Mouse (Mus musculus) midbrain, embryonic 13.5 days (tissue): ENCODE results near the gene Fbln1. TPM values are rescaled to one million over a fixed set of nuclear protein-coding genes. Genes with fewer than 3 reads are reported as not detected.

Experiments
- ATAC-seq: fragments of 200-750 bp; cut with Nextera tagmentation; 2 replicates; pipeline ENCODE4 v1.8.0; 2017; ENCODE audit warnings: mild to moderate bottlenecking, moderate TSS enrichment, moderate library complexity
- H3K27ac ChIP-seq: fragments of 300-500 bp; sonication (generic); 2 replicates; pipeline ENCODE4 v1.5.1; 2015; ENCODE audit warnings: inconsistent platforms, mild to moderate bottlenecking, moderate library complexity
- H3K27me3 ChIP-seq: fragments of 300-500 bp; sonication (generic); 2 replicates; pipeline ENCODE4 v1.6.1; 2015; ENCODE audit warnings: mild to moderate bottlenecking, inconsistent platforms
- H3K36me3 ChIP-seq: fragments of 300-500 bp; sonication (generic); 2 replicates; pipeline ENCODE4 v1.6.1; 2015; ENCODE audit warnings: mild to moderate bottlenecking, inconsistent platforms
- H3K4me1 ChIP-seq: fragments of 300-500 bp; sonication (generic); replicated peaks from 2 replicates; pipeline ENCODE4 v1.6.1; 2015; ENCODE audit warnings: inconsistent platforms
- H3K4me2 ChIP-seq: fragments of 300-500 bp; sonication (generic); replicated peaks from 2 replicates; pipeline ENCODE4 v1.6.1; 2015; ENCODE audit warnings: moderate library complexity, mild to moderate bottlenecking, inconsistent platforms
- H3K4me3 ChIP-seq: fragments of 300-500 bp; sonication (generic); replicated peaks from 2 replicates; pipeline ENCODE4 v1.5.1; 2015; ENCODE audit warnings: mild to moderate bottlenecking, inconsistent platforms
- H3K9ac ChIP-seq: fragments of 300-500 bp; sonication (generic); replicated peaks from 2 replicates; pipeline ENCODE4 v1.6.1; 2015; ENCODE audit warnings: mild to moderate bottlenecking, inconsistent platforms
- H3K9me3 ChIP-seq: fragments of 300-500 bp; sonication (generic); 2 replicates; pipeline ENCODE4 v1.6.1; 2016; ENCODE audit warnings: mild to moderate bottlenecking, inconsistent platforms
- WGBS: fragments of 180-500 bp; shearing (Covaris S2); methylation state at CpG from one replicate; pipeline ENCODE4 v1.1.7; 2015; 5-methylcytosine and 5-hydroxymethylcytosine counted together
- polyA plus RNA-seq: library from polyadenylated mRNA; unstranded; fragments of >200 nt; fragmentation: Nextera tagmentation; extraction: Ambion mirVana; gene quantifications from 2 replicates; pipeline ENCODE4 v1.2.1, GENCODE M21; 2015

Gene Fbln1
- polyA plus RNA-seq, 1 experiment from 2014 or later, result 53.9 TPM

- no peak for ATAC-seq
- Histone ChIP-seq H3K36me3 (peaks cover 40% of the 10 kb centered on the region), H3K27me3 (no peaks in the 10 kb centered on the region), H3K9me3 (no peaks in the 10 kb centered on the region), H3K4me2 (no peak overlapping the region), H3K4me3 (no peak overlapping the region), H3K4me1 (no peaks in the 10 kb centered on the region), H3K9ac (no peak overlapping the region), H3K27ac (no peak overlapping the region)
- 95% methylated on average over 13 of the region's 13 CpGs for WGBS
Observed at GRCm38 (mm10) chr15:85244414-85245161, 38.8 kb downstream of the Fbln1 start.

GRCm38 (mm10) chr15:85245241-85246010, 39.7 kb downstream of the Fbln1 start:
- Histone ChIP-seq H3K27ac (no peak overlapping the region), H3K9me3 (no peaks in the 10 kb centered on the region), H3K9ac (no peak overlapping the region), H3K4me1 (no peaks in the 10 kb centered on the region), H3K36me3 (peaks cover 32% of the 10 kb centered on the region), H3K27me3 (no peaks in the 10 kb centered on the region), H3K4me2 (no peak overlapping the region), H3K4me3 (no peak overlapping the region)
- ATAC-seq, result no peak
- 91% methylated on average over 5 of the region's 5 CpGs for WGBS

- ATAC-seq, result no peak
Observed at GRCm38 (mm10) chr15:85246016-85246415, 40.3 kb downstream of the Fbln1 start.

GRCm38 (mm10) chr15:85246936-85247335, 41.2 kb downstream of the Fbln1 start:
- WGBS, result 82% methylated on average over 6 of the region's 6 CpGs

More at GRCm38 (mm10) chr15:85246016-85246415, 40.3 kb downstream of the Fbln1 start:
- Histone ChIP-seq H3K36me3 (peaks cover 31% of the 10 kb centered on the region), H3K4me2 (no peak overlapping the region), H3K4me3 (no peak overlapping the region), H3K9ac (no peak overlapping the region), H3K27me3 (no peaks in the 10 kb centered on the region), H3K27ac (no peak overlapping the region), H3K9me3 (no peaks in the 10 kb centered on the region), H3K4me1 (no peaks in the 10 kb centered on the region)
- WGBS, result 92% methylated on average over 5 of the region's 5 CpGs

GRCm38 (mm10) chr15:85248311-85248710, 42.6 kb downstream of the Fbln1 start:
- no peak for ATAC-seq
- Histone ChIP-seq H3K36me3 (peaks cover 19% of the 10 kb centered on the region; the same call in 1 of the 2 replicates), H3K27me3 (no peaks in the 10 kb centered on the region), H3K9me3 (no peaks in the 10 kb centered on the region), H3K4me2 (no peak overlapping the region), H3K27ac (no peak overlapping the region), H3K4me1 (no peaks in the 10 kb centered on the region), H3K9ac (no peak overlapping the region), H3K4me3 (no peak overlapping the region)
- WGBS, result 96% methylated on average over 5 of the region's 5 CpGs

More at GRCm38 (mm10) chr15:85246936-85247335, 41.2 kb downstream of the Fbln1 start:
- no peak for ATAC-seq
- no peaks in the 10 kb centered on the region for H3K4me1 ChIP-seq
- no peak overlapping the region for H3K9ac ChIP-seq
- no peaks in the 10 kb centered on the region for H3K27me3 ChIP-seq
- H3K27ac ChIP-seq, result no peak overlapping the region
- H3K9me3 ChIP-seq, result no peaks in the 10 kb centered on the region
- no peak overlapping the region for H3K4me3 ChIP-seq
- H3K36me3 ChIP-seq, result peaks cover 30% of the 10 kb centered on the region
- H3K4me2 ChIP-seq, result no peak overlapping the region

GRCm38 (mm10) chr15:85249252-85249651, 43.5 kb downstream of the Fbln1 start:
- no peaks in the 10 kb centered on the region for H3K4me1 ChIP-seq
- no peaks in the 10 kb centered on the region for H3K27me3 ChIP-seq
- no peak overlapping the region for H3K4me2 ChIP-seq
- peaks cover 14% of the 10 kb centered on the region; the same call in 1 of the 2 replicates for H3K36me3 ChIP-seq
- ATAC-seq, result peak; percentile 50; the same call in 1 of the 2 replicates
- 55% methylated on average over 5 of the region's 5 CpGs for WGBS
- H3K9me3 ChIP-seq, result no peaks in the 10 kb centered on the region
- no peak overlapping the region for H3K4me3 ChIP-seq
- H3K9ac ChIP-seq, result no peak overlapping the region
- no peak overlapping the region for H3K27ac ChIP-seq

- Histone ChIP-seq H3K4me1 (no peaks in the 10 kb centered on the region), H3K27me3 (no peaks in the 10 kb centered on the region), H3K9me3 (no peaks in the 10 kb centered on the region), H3K9ac (no peak overlapping the region), H3K36me3 (0 out of 2 replicates have a peak, but pooled peaks cover 10% of the 10 kb centered on the region), H3K4me3 (no peak overlapping the region), H3K4me2 (no peak overlapping the region), H3K27ac (no peak overlapping the region)
- ATAC-seq, result no peak
- WGBS, result 93% methylated on average over 2 of the region's 2 CpGs
Observed at GRCm38 (mm10) chr15:85250436-85250835, 44.7 kb downstream of the Fbln1 start.

GRCm38 (mm10) chr15:85252476-85252875, 46.7 kb downstream of the Fbln1 start:
- no peak overlapping the region for H3K4me2 ChIP-seq
- no peaks in the 10 kb centered on the region for H3K27me3 ChIP-seq
- WGBS, result 96% methylated on average over 6 of the region's 6 CpGs
- no peak overlapping the region for H3K4me3 ChIP-seq
- ATAC-seq, result no peak
- H3K4me1 ChIP-seq, result no peaks in the 10 kb centered on the region
- H3K9me3 ChIP-seq, result no peaks in the 10 kb centered on the region
- H3K27ac ChIP-seq, result no peak overlapping the region
- H3K9ac ChIP-seq, result no peak overlapping the region
- H3K36me3 ChIP-seq, result 0 out of 2 replicates have a peak, but pooled peaks cover 10% of the 10 kb centered on the region

GRCm38 (mm10) chr15:85257775-85258429, 52.2 kb downstream of the Fbln1 start:
- Histone ChIP-seq H3K36me3 (0 out of 2 replicates have a peak, but pooled peaks cover 4% of the 10 kb centered on the region), H3K9me3 (peaks cover 13% of the 10 kb centered on the region), H3K4me1 (no peaks in the 10 kb centered on the region), H3K27me3 (no peaks in the 10 kb centered on the region), H3K9ac (no peak overlapping the region), H3K4me3 (no peak overlapping the region), H3K4me2 (no peak overlapping the region), H3K27ac (no peak overlapping the region)
- 75% methylated on average over 6 of the region's 6 CpGs for WGBS
- ATAC-seq, result no peak

- WGBS, result 89% methylated on average over 5 of the region's 5 CpGs
- Histone ChIP-seq H3K4me1 (no peaks in the 10 kb centered on the region), H3K9me3 (peaks cover 13% of the 10 kb centered on the region), H3K36me3 (0 out of 2 replicates have a peak, but pooled peaks cover 4% of the 10 kb centered on the region), H3K9ac (no peak overlapping the region), H3K27ac (no peak overlapping the region), H3K4me3 (no peak overlapping the region), H3K27me3 (no peaks in the 10 kb centered on the region), H3K4me2 (no peak overlapping the region)
- no peak for ATAC-seq
Observed at GRCm38 (mm10) chr15:85262805-85263204, 57.1 kb downstream of the Fbln1 start.

- peak; percentile 63 for ATAC-seq
- WGBS, result 59% methylated on average over 14 of the region's 14 CpGs
- Histone ChIP-seq H3K4me1 (no peaks in the 10 kb centered on the region), H3K27ac (no peak overlapping the region), H3K9ac (no peak overlapping the region), H3K36me3 (no peaks in the 10 kb centered on the region), H3K27me3 (no peaks in the 10 kb centered on the region), H3K4me3 (no peak overlapping the region), H3K9me3 (no peaks in the 10 kb centered on the region), H3K4me2 (no peak overlapping the region)
Observed at GRCm38 (mm10) chr15:85266729-85267434, 61.1 kb downstream of the Fbln1 start.
